Mouse (Mus musculus): ENCODE data around the gene 1700011L22Rik.

The 1700011L22Rik gene

GRCm38 (mm10) chr8:79239320-79239719 lies 9.1 kb downstream of the 1700011L22Rik start:
- no peak for DNase-seq (ENCODE audit: low read depth, low spot score)

GRCm38 (mm10) chr8:79229266-79229888 lies 19.0 kb downstream of the 1700011L22Rik start:
- no peak for DNase-seq (ENCODE audit: low read depth, low spot score)

- DNase-seq (ENCODE audit: low read depth, low spot score): no peak
Measured at GRCm38 (mm10) chr8:79227916-79228315, 20.5 kb downstream of the 1700011L22Rik start.

GRCm38 (mm10) chr8:79227194-79227593 lies 21.2 kb downstream of the 1700011L22Rik start:
- DNase-seq (ENCODE audit: low read depth, low spot score): no peak

- no peak for DNase-seq (ENCODE audit: low read depth, low spot score)
Measured at GRCm38 (mm10) chr8:79226046-79226445, 22.3 kb downstream of the 1700011L22Rik start.

GRCm38 (mm10) chr8:79225586-79225985 lies 22.8 kb downstream of the 1700011L22Rik start:
- DNase-seq (ENCODE audit: low read depth, low spot score): no peak

- DNase-seq (ENCODE audit: low read depth, low spot score): no peak
Measured at GRCm38 (mm10) chr8:79224363-79224762, 24.0 kb downstream of the 1700011L22Rik start.

- no peak for DNase-seq (ENCODE audit: low read depth, low spot score)
Measured at GRCm38 (mm10) chr8:79222752-79223141, 25.6 kb downstream of the 1700011L22Rik start.

GRCm38 (mm10) chr8:79222106-79222751 lies 26.1 kb downstream of the 1700011L22Rik start:
- DNase-seq (ENCODE audit: low read depth, low spot score): no peak

- no peak for DNase-seq (ENCODE audit: low read depth, low spot score)
Measured at GRCm38 (mm10) chr8:79211630-79212029, 36.7 kb downstream of the 1700011L22Rik start.

- no peak for DNase-seq (ENCODE audit: low read depth, low spot score)
Measured at GRCm38 (mm10) chr8:79209641-79210358, 38.6 kb downstream of the 1700011L22Rik start.

GRCm38 (mm10) chr8:79208691-79209640 lies 39.4 kb downstream of the 1700011L22Rik start:
- DNase-seq (ENCODE audit: low read depth, low spot score): no peak

GRCm38 (mm10) chr8:79208181-79208580 lies 40.2 kb downstream of the 1700011L22Rik start:
- DNase-seq (ENCODE audit: low read depth, low spot score): no peak

- no peak for DNase-seq (ENCODE audit: low read depth, low spot score)
Measured at GRCm38 (mm10) chr8:79206895-79207294, 41.5 kb downstream of the 1700011L22Rik start.

GRCm38 (mm10) chr8:79201446-79202147 lies 46.8 kb downstream of the 1700011L22Rik start:
- no peak for DNase-seq (ENCODE audit: low read depth, low spot score)

- no peak for DNase-seq (ENCODE audit: low read depth, low spot score)
Measured at GRCm38 (mm10) chr8:79198675-79199074, 49.7 kb downstream of the 1700011L22Rik start.

GRCm38 (mm10) chr8:79196481-79196880 lies 51.9 kb downstream of the 1700011L22Rik start:
- no peak for DNase-seq (ENCODE audit: low read depth, low spot score)

GRCm38 (mm10) chr8:79190071-79190470 lies 58.3 kb downstream of the 1700011L22Rik start:
- DNase-seq (ENCODE audit: low read depth, low spot score): no peak

- no peak for DNase-seq (ENCODE audit: low read depth, low spot score)
Measured at GRCm38 (mm10) chr8:79185488-79185887, 62.9 kb downstream of the 1700011L22Rik start.

- DNase-seq (ENCODE audit: low read depth, low spot score): no peak
Measured at GRCm38 (mm10) chr8:79179678-79180077, 68.7 kb downstream of the 1700011L22Rik start.

- no peak for DNase-seq (ENCODE audit: low read depth, low spot score)
Measured at GRCm38 (mm10) chr8:79175991-79176390, 72.4 kb downstream of the 1700011L22Rik start.
